Mouse (Mus musculus) heart, postnatal 10 days (tissue): ENCODE results near the gene Gpm6b. TPM values are rescaled to one million over a fixed set of nuclear protein-coding genes. Genes with fewer than 3 reads are reported as not detected.

ENCODE experiments used
- DNase-seq, 2 experiments: peaks; one replicate each; pipeline ENCODE4 v3.0.0; 2021
- intact Hi-C: fragments of 180-260 bp; cut with DNase I; formaldehyde crosslinking; loops from one replicate; pipeline ENCODE4 v1.15.1; 2025
- total RNA-seq, 2 experiments: library from RNA; stranded (reverse); gene quantifications; 2 replicates each; pipeline ENCODE4 v1.2.3; 2021

Gene Gpm6b
- total RNA-seq, 2 experiments from 2014 or later: 8.2 to 9.5 TPM

DNA sequence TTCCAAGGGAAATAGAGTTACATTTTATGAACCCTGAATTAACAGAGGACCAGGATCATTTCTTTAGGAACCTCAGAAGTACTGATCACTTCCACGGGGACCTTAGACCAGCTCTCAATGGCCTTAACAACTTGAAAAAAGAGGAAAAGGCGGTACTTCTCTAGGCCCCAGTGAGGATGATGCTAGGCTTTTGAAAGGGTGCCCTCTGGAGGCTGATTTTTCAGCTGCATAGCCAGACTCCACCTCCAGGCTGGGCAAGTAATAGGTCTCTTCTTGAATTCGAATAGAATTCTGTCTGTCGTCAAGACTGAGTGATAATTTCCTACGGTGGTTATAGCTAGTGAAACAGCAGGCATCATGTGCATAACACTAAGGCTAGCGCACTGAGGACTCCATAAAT, 113.1 kb downstream of the Gpm6b start:
- intact Hi-C loops: loop anchor here (1.0 kb wide), 1 partner anchor 183 kb away; no protein-coding TSS in a partner anchor
- peak; percentile 49 to 67 for DNase-seq

DNA sequence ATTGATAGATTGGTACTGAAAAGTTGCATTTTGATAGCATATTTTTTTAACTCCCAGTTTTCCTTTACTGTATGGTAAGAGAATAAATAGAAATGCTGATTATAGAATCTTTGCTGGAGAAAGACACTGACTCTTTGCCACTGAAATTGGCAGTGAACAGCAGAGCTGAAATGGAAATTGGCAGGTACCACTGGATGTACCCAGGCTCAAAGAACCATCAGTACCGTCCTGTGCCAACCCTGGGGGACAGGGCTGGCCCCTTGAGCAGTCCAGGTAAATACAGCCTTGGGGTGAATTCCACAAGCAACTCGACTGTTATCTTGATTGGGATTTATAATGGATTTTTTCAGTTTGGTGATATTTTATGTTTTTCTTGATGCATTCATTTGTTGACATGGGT, 114.7 kb downstream of the Gpm6b start:
- intact Hi-C loops: no loop called here
- no peak for DNase-seq

GRCm38 (mm10) chrX:166354913-166355312, 116.2 kb downstream of the Gpm6b start:
- intact Hi-C loops: no loop called here
- DNase-seq: peak; percentile 7 to 17

DNA sequence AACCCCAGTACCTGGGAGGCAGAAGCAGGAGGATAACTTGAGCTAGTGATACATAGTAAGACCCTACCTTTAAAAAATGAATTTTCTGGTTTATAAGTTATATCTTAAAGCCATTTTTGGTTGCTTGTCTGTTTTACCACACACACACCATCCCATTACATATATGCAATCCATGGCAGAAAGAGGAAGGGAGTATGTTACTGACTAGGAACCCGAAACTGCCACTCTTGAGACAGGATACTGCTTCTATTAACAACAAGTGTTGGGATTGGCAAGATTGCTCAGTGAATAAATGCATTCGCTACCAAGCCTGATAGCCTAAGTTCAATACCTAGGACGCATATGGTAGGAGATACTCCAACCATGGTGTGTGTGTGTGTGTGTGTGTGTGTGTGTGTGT, 117.6 kb downstream of the Gpm6b start:
- no peak for DNase-seq
- intact Hi-C loops: no loop called here

DNA sequence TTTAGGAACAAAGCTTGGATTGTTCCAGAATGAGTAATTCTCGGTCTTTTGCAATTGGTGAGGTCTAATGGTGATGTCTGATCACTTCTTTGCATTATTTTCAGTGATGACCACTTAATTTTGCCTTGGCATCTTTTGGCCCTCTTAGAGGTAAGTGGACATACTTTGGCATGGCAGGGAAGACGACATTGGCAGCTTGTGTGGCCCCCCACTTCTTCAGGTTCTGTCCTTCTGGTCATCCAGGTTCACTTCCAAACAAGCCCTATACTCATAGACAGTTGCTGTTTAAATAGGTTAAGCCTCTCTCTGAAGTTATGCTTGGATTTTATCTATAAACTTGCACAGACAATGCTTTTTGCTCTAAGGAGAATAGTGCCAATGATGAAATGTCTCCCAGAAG, 120.2 kb downstream of the Gpm6b start:
- intact Hi-C loops: no loop called here
- DNase-seq: no peak

DNA sequence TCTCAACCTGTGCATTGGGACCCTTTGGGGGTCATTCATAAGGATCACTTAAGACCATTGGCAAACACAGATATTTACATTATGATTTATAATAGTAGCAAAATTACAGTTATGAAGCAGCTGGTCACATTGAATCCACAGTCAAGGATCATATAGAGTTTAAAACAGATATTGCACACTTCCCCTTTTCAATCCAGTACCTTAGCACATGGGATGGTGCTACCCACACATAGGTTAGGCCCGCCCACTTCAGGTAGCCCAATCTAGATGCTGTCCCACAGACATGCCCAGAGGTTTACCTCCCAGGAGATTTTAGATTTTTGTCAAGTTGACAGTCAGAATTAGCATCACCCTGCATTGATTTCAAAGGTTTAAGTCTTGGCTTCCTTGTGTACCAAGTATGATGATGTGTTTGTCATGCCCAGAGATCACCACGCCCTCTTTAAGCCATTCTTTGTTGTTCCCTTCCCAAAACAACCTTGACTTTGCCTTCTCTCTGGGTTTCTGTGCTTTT, 121.3 kb downstream of the Gpm6b start:
- no peak for DNase-seq
- intact Hi-C loops: no loop called here

DNA sequence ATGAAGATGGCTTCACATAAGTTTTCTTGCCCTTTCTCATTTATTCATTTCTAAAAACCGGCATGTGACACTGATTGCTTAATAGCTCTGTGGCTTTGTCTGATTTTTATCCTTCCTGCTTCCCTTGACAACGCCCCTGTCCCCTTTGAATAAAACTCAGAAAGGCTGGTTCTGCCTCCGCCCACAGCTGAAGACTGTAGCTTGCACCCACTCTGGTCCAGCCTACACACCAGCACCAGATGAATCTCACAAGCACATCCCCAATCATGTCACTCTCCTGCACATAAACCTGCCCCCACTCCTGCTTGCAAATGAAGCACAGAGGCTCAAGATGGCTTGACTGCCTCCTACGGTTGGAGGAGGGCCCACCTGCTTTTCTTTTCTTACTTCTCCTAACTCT, 121.7 kb downstream of the Gpm6b start:
- intact Hi-C loops: no loop called here
- no peak for DNase-seq

DNA sequence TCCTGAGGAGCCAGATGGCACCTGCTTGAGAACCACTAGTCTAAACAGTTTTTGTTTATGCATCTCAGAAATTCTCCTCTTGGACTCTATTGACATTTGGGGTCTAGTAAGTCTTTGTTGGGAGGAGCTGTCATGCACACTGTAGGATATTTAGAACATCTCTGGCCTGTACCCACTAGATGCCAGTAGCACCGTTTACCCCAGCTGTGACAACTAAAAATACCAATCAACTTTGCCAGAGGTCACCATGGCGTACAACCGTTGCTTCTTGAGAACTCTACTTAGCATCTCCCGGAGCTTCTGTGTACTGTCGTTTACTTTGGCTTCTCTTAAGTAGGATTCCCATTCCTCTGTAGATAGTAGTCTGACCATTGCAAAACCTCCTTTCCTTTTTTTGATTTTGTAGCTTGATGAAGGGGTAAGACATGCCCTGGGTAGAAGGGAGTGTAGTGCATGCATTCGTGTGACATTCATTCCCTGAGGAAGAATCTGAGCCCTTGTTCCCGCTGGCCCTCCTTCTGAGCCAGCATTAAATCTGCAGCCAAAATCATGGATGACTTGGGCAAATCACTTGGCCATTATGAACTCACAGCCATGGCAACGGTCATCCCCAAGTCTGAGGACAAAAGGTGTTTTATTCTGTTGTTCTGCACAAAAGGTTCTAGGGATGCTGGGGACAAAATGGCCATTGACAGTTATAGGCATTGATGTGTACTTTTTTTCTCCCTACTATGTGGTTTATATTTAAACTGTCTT, 126.9 kb downstream of the Gpm6b start:
- DNase-seq: no peak
- intact Hi-C loops: no loop called here

DNA sequence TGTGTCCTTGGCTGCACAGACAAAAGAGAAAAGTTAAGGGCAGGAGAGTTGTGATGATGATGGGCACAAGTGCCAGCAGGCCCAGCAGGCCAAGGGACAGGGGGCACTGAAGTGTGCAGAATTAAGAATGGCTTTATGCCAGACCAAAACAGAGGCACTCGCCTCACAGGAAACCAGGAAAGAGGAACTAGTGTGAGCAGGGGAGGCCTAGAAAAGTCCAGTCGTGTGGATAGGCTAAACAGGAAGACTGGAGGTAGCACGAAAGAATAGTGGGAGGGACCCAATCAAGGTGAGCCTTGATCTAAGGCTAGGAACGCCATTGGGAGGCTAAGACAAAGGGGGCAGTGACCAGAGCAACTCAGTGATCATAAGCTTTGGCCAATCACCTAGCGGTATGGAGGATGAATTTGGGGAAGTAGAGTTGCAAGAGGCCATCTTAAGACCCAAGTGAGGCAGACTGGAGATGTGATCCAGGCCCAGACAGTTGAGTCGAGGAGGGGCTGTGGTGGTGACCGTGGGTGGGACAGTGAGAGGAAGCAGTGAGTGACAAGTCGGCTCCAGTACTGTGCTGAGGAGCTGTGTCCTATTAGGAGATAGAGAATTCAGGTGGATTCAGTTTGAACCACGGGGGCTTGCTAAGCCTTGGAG, 138.1 kb downstream of the Gpm6b start:
- intact Hi-C loops: no loop called here
- no peak for DNase-seq

DNA sequence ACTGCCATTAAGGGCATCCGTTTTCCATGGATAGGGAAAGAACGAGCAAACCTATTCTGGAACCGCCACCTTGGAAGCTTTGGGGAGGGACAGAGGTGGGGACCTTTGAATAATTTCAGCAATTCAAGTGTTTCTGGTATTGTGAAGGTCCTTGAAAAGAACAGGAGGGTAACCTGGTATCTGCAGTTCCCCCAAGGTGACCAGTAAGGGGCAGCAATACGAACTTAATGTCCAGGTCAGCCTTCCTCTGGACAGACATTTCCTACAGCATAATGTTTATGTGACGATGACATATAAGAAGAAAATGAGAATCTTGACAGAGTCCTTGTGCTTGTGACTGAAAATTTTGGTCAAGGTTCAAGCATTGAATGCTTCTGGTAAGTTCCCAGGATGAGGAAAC, 139.9 kb downstream of the Gpm6b start:
- no peak for DNase-seq
- intact Hi-C loops: no loop called here

GRCm38 (mm10) chrX:166383606-166384005, 144.9 kb downstream of the Gpm6b start:
- intact Hi-C loops: no loop called here
- DNase-seq: no peak

- intact Hi-C loops: no loop called here
Observed at GRCm38 (mm10) chrX:166384935-166385334, 146.2 kb downstream of the Gpm6b start.

DNA sequence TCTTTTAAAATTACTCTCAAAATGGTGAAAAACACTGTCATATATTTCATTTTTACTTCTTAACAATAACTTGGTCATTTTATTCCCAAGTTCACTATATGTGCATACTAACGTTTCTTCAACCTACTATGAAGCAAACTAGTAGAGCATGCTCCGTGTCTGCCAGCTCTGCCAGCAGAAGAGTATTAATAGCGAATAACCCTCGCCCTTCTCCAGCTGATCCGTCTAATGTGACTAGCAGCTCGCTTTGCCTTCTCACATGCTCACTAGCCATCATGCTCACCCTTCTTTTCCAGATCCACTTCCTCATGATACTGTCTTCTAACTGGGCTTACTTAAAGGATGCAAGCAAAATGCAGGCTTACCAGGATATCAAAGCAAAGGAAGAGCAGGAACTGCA, 147.9 kb downstream of the Gpm6b start:
- intact Hi-C loops: no loop called here

More at GRCm38 (mm10) chrX:166384935-166385334, 146.2 kb downstream of the Gpm6b start:
- peak; percentile 35 to 36 for DNase-seq

GRCm38 (mm10) chrX:166393753-166394152, 155.0 kb downstream of the Gpm6b start:
- no peak for DNase-seq
- intact Hi-C loops: no loop called here

More for the DNA sequence above, 147.9 kb downstream of the Gpm6b start:
- no peak for DNase-seq

- intact Hi-C loops: no loop called here
- DNase-seq: no peak
Observed at GRCm38 (mm10) chrX:166407865-166408264, 169.2 kb downstream of the Gpm6b start.

DNA sequence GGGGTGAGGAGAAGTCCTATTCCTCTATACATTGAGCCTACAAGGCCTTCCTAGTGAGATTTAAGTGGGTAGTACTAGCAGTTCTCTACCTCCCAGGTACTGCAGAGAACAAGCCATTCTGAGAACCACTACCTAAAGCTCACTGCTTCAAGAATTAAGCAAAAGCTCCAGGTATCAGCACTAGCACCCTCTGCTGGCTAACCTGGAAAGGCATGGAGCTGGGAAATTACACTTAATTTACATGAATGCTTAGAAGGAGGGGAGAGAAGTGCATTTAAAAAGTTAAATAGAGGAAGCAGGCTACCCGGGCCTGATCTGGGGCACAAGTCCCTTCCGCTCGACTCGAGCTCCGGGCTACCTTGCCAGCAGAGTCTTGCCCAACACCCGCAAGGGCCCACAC, 177.5 kb downstream of the Gpm6b start:
- peak; percentile 18 to 35 for DNase-seq
- intact Hi-C loops: loop anchor here (10.0 kb wide), 1 partner anchor 241 kb away; the partner anchor contains the start of gene Gemin8

DNA sequence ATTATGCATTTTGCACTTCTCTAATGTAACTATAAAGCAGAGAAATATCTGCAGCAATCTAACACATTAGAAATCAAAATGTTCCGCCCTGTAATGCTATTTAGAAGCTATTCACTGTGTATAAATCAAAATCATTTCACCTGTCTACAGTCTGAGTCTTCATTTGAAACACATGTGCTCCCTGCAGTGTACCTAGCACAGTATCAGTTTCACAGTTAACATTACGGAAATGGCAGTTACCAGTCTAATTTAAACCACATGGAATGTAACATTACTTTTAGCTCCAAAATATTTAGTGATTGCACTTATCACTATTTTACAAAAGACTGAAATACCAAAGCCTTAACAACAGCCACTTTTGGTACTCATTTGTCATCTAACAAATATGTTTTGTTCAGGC, 196.1 kb downstream of the Gpm6b start:
- no peak for DNase-seq

More for the DNA sequence above, 196.1 kb downstream of the Gpm6b start:
- intact Hi-C loops: loop anchor here (5.0 kb wide), 1 partner anchor 217 kb away; no protein-coding TSS in a partner anchor

Other genes starting within 250 kb of the Gpm6b start
- gene Gemin8, start 68.5 kb upstream of the Gpm6b start, total RNA-seq: 1 to 10 TPM; 3.8 to 4.6 TPM
- 10 to 100 TPM; 15.8 to 16.4 TPM for gene Trappc2, start 201.7 kb downstream of the Gpm6b start, total RNA-seq
- 1 to 10 TPM; 5.0 to 5.7 TPM for gene Ofd1, start 201.8 kb downstream of the Gpm6b start, total RNA-seq
- gene Rab9, start 241.0 kb downstream of the Gpm6b start, total RNA-seq: 10 to 100 TPM; 26.9 to 28.1 TPM